Mouse (Mus musculus) fibroblast of lung, adult 2 months (primary cell): ENCODE results near the gene Stoml1.

ENCODE experiments used
- DNase-seq: peaks from one replicate; pipeline ENCODE4 v3.0.0-alpha.2; 2011; ENCODE audit warnings: low read depth

Stoml1 gene

GRCm38 (mm10) chr9:58253033-58253804 lies at the start of gene Stoml1:
Gene Stoml1, plus strand, starts transcription at chr9:58253164.
- peak; percentile 94 for DNase-seq

- DNase-seq = no peak
Measured at GRCm38 (mm10) chr9:58203516-58204447, 49.2 kb upstream of the Stoml1 start, which contains the start of the genes Islr and Islr2. Gene Islr, minus strand, starts transcription at chr9:58204306. Gene Islr2, minus strand, starts transcription at chr9:58204319.

GRCm38 (mm10) chr9:58204448-58205000 lies 48.4 kb upstream of the Stoml1 start:
- peak; percentile 74 for DNase-seq

- no peak for DNase-seq
Measured at GRCm38 (mm10) chr9:58206013-58206412, 47.0 kb upstream of the Stoml1 start.

- no peak for DNase-seq
Measured at GRCm38 (mm10) chr9:58209462-58210303, 43.3 kb upstream of the Stoml1 start.

GRCm38 (mm10) chr9:58210304-58210627 lies 42.7 kb upstream of the Stoml1 start:
- no peak for DNase-seq

GRCm38 (mm10) chr9:58213377-58213776 lies 39.6 kb upstream of the Stoml1 start:
- no peak for DNase-seq

- peak; percentile 36 for DNase-seq
Measured at GRCm38 (mm10) chr9:58213865-58214264, 39.1 kb upstream of the Stoml1 start.

GRCm38 (mm10) chr9:58214519-58215180 lies 38.3 kb upstream of the Stoml1 start:
- DNase-seq = peak; percentile 77

GRCm38 (mm10) chr9:58216402-58216801 lies 36.6 kb upstream of the Stoml1 start:
- DNase-seq = no peak

- no peak for DNase-seq
Measured at GRCm38 (mm10) chr9:58218539-58218938, 34.4 kb upstream of the Stoml1 start.

GRCm38 (mm10) chr9:58220218-58220903 lies 32.6 kb upstream of the Stoml1 start:
- no peak for DNase-seq

GRCm38 (mm10) chr9:58224356-58224755 lies 28.6 kb upstream of the Stoml1 start:
- DNase-seq = no peak

GRCm38 (mm10) chr9:58225915-58226913 lies 26.8 kb upstream of the Stoml1 start:
- no peak for DNase-seq

- no peak for DNase-seq
Measured at GRCm38 (mm10) chr9:58228777-58229466, 24.0 kb upstream of the Stoml1 start.

GRCm38 (mm10) chr9:58231746-58232145 lies 21.2 kb upstream of the Stoml1 start:
- no peak for DNase-seq

GRCm38 (mm10) chr9:58232374-58232773 lies 20.6 kb upstream of the Stoml1 start:
- DNase-seq = no peak

GRCm38 (mm10) chr9:58234502-58235015 lies 18.4 kb upstream of the Stoml1 start:
- no peak for DNase-seq
